Mouse (Mus musculus) cerebral cortex, adult 2 months (tissue): ENCODE results near the gene Acoxl.

ENCODE experiments used
- WGBS: fragments of 180-500 bp; shearing (Covaris S2); methylation state at CpG from one replicate; pipeline ENCODE4 v1.1.7; 2018; 5-methylcytosine and 5-hydroxymethylcytosine counted together

Gene Acoxl

DNA sequence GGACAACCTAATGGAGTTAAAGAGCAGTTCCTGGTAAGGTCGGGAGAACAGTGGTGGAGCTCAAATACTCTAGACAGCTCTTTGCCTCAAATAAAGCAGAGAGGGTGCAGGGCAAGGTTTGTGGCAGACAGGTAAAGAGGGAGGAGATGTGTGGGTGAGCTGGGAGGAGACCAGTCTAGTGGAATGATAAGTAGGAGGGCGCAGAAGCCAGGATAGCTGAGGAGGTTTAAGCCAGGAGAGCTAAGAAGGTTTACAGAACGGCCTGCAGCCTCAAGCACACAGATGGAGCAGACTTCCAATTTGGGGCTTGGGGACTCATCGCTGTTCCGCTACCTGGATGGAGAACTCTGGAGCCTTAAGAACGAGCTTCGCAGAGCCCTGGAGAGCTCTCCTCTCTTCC, at the start of gene Acoxl:
Gene Acoxl, plus strand, starts transcription at position 301 of the 400 bp plus-strand sequence.
- WGBS, result 80% methylated on average over 7 of the region's 7 CpGs

DNA sequence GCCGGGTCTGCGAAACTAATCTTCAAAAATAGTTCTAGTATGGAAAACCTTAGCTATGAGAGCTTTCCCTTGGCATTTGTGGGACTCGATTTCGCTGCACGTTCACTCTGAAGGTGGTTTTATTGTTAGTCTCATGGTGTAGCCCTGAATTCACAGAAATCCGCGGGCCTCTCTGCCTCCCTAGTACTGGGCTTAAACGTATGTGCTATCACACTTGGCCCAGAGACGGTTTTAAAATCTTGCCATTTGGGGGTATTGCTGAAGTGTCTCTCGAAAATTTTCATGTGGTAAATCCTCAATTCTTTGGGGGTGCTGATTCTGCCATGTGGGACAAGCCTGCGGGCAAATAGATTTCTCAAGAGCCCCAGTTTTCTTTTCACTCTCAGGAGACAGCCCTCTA, 49.5 kb upstream of the Acoxl start:
- WGBS, result 4% methylated on average over 11 of the region's 11 CpGs

DNA sequence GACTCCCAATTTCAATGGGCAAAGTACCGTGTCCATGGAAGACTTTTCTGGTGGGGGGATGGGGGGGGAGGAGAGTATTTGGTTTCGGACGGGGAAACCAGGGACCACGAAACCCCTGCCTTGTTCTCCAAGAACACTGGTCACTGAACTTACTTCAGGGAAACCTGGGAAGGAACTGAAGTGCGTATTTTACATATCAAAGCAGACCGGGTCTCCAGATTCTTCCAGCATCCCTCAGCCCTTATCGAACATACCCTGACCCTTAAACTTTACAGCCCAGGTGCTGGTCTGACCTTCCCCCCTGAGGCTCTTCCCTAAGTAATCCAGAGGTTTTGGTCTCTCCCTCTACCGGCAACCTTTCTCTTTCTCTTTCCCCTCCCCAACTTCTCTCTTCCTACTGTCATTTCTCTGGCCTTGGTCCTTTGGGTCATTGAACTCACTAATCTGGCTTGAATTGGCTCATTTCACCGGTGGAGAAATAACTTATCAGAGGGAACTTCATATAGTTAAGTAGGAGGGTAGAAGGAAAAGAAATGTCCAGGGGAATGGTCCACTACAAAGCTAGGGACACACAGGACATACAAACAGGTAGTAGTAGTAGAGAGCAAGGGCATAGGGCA, 48.9 kb upstream of the Acoxl start:
- WGBS, result 31% methylated on average over 9 of the region's 9 CpGs

DNA sequence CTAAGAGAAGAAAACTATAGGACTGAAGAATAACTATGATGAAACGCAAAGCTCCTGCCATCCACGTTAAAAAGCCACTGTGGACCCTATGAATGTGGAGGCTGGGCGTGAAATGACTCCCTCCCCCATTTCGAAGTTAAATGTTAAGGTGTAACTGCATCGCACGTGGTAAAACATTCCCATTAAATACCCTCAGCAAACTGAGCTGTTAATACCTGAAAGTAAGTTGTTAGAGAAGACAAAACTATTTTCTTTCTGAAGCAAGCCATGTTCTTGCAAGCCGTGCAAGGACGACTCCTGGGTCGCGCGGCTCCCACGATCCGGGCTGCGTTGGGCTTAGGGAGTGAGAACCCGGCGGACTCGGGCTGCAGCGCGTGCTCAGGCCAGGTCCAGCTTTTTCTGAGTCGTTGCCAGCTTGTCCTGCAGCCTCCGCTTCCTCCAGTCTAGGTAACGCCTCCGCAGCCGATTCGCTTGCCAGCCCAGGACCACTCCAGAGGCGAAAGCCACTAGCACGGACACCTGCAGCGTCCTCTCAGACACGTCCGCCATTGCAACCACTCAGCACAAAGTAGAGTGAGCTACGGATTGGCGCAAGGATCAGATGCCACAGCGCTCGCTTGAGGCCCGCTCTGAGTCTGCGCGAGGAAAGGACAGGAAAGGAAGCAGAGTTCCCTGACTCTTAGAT, 46.6 kb upstream of the Acoxl start, which contains the start of gene Mtln:
Gene Mtln, minus strand, starts transcription at position 570 of the 685 bp plus-strand sequence.
- WGBS, result 1% methylated on average over 37 of the region's 37 CpGs

DNA sequence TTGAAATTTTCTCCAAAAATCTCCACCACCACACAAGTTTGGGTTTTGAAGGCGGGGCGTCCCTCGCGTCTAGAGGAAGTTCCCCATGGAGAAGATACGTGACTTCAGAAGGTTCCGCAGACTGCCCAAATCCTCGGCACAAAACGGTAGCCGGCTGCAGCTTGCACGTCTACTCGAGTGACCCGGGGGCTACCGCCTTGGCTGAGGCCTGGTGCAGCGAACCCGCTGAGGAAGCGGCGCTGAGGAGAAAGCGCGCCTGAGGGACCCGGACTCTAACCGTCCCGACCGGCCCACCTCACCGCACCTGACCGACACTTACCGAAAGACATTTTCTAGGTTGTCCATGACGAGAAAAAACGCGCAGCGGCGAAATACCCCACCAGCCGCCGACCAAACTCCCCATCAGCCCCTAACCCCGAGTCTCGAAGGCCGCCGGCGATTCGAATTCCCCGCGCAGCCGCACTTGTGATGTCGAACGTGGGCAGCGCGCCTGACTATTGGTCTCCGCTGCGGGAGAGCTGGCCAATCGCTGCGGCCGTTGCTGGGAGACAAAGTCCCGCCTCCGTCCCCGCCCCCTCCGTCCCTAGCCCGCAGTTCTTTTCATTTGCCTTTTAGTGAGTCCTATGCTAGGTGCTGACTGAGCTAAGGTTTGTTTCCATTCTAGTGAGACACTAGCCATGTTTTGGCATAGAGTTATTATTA, 7.1 kb upstream of the Acoxl start, which contains the start of gene Bub1:
Gene Bub1, minus strand, starts transcription at position 465 of the 702 bp plus-strand sequence.
- whole genome bisulfite sequencing, result under 1% methylated on average over 56 of the region's 56 CpGs

DNA sequence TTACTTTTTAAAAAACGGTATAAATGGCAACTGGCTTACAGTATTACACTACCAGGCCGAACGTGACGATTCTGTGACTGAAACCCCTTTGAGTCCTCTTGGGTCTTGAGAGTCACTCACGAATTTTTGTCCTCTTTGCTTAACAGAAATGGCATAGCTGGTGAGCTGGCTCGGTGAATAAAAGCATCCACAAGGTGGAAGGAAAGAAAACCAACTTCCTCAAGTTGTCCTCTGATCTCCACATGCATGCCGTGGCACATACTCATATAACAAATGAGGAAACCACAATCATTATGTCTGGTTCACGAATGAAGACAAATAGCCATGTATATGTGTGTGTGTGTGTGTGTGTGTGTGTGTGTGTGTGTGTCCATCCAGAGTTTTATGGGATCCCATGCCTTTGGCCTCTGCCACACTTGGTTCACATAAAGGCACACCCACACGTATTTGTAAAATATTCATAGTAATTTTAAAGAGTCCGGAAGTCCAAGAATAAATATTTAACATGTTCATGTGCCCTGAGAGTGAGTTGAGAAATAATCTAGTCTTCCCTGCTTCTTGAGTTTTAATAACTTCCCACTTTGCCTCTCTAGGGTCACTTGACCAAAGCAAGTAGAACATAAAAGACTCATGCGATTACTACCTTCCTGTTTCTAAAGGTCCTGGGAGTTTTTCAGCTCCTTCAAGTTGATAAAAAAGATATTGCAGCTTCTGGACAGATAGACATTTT, 6.4 kb upstream of the Acoxl start:
- 30% methylated on average over 11 of the region's 11 CpGs for WGBS

DNA sequence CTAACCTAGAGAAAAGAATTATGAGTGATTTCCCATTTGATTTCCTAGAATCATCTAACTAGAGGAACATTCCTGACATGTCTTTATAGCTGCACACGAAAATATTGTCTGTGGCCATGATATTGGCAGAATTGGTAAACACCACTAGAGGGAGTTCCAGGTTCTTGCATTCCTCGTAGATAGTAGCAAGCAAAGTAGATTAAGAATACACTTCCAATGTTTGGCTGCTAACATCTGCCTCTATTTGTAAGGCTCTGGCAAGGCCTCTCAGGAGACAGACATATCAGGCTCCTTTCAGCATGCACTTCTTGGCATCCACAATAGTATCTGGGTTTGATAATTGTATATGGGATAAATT, 5.9 kb upstream of the Acoxl start:
- WGBS, result 14% methylated on average over 2 of the region's 2 CpGs

DNA sequence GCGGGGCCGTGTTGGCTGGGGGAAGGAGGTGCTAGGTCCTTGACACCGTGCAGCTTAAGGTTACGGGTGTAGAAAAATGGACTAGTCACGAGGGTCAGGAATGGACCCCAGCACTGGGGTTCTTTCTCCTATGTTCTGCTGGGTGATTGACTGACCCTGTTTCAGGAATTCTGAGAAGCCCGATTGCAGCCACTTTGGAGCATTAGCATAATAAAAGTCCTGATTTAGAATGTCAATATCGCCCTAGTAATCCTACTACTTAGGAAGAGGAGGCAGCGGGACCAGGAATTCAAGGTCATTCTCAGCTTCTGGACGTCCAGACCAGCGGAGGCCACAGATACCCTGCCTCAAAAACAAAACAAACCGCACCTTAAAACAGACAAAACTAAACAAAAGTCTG, 749 bp downstream of the Acoxl start:
- WGBS, result 32% methylated on average over 11 of the region's 11 CpGs

DNA sequence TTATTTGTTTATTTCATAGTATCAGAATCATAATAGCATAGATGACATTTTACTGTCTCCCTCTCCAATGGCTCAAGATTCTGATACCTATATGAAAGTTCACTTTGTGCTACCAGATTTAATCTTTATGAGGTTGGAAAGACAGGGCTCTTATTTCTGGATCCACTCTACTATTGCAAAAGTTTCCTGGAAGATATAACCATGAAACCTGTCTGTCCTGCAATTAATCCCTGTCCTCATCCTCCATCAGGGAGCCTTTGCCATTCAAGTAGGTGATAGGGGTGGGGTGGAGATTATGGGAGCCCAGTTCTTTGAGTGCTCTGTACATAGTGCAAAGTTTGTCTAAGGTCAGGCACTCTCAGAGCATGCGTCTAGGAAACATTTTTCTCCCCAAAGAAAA, 2.7 kb downstream of the Acoxl start:
- 88% methylated on average over 1 of the region's 1 CpGs for WGBS

DNA sequence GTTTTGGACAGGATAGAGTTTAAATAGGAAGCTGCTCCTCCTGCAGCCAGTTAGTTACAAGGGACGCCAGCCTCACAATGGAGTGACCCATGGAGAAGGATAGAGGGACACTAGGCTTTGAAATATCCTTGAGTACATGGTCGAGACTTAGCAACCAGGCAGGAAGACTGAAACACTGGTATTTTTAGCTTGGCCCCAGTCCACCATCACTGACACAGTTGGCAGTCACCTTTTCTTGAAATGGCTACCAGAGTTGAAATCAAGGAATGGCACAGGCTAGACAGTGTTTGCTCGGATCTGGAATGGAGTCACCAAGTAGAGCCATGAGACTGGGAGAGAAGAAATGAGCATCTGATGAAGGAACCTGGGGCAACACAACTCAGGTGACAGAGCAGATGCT, 3.7 kb downstream of the Acoxl start:
- WGBS, result 65% methylated on average over 3 of the region's 3 CpGs

DNA sequence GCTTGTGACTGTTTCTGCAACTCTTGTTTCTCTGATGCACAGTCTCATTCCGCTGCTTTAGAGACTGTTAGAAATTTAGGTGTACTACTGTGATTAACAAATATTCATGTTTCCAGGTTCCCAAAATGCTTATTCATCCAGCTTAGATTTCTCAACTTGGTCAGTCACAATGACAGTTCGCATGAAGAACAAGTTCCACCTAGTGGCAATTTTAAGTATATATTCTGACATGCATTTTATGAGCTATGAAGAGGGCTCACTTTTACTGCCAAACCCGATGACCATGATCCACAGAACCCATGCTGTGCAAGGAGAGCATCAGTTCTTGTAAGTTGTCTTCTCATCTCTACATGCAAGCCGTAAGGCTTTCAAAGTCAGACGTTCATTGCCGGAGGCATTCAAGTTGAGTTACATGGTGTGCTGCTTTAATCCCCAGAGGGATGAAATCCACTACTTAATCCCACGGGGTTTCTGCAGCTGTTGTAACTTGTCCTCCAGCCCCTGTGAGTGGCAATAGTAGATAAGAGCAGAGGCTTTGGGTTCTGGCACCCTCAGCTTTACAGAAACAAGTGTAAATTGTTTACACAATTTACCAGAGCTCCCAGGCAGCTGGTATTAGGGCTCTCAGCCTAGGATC, 6.8 kb downstream of the Acoxl start:
- WGBS, result 50% methylated on average over 7 of the region's 7 CpGs

DNA sequence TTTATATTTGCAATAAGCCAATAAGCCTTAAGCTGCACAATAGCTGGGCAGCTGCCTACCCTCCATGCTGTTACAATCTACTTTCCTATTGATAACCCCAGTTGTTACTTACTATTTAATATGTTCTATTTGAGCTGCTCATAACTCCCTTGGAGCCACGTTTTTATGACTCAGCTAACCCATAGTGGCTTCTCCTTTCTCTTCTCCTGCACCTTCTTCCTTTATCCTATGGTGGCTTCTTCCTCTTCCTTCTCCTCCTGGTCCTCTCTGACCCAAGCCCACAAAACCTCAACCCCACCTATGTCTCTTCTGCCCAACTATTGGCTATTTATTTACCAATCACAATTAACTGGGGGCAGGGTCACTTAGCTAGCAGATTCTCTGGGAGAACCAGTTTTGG, 7.9 kb downstream of the Acoxl start:
- WGBS, result 26% methylated on average over 1 of the region's 1 CpGs

DNA sequence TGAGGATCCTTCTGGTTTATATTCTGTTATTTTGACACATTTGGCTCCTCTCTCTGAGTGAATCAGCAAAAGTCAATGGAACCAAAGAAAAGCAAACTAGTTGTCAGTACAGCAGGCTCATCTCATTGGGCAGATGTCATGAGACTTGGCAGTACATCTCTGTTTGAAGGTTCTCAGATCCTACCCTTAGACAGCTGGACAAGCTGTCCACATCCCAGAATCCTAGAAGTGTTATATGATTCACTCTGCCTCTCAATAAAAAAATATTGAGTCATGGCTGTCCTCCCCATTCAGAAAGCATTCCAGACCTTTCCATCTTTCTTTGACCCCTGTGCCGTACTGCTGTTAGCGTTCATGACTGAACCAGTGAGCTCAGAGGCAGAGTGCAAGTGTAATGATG, 11.7 kb downstream of the Acoxl start:
- 95% methylated on average over 2 of the region's 2 CpGs for WGBS

DNA sequence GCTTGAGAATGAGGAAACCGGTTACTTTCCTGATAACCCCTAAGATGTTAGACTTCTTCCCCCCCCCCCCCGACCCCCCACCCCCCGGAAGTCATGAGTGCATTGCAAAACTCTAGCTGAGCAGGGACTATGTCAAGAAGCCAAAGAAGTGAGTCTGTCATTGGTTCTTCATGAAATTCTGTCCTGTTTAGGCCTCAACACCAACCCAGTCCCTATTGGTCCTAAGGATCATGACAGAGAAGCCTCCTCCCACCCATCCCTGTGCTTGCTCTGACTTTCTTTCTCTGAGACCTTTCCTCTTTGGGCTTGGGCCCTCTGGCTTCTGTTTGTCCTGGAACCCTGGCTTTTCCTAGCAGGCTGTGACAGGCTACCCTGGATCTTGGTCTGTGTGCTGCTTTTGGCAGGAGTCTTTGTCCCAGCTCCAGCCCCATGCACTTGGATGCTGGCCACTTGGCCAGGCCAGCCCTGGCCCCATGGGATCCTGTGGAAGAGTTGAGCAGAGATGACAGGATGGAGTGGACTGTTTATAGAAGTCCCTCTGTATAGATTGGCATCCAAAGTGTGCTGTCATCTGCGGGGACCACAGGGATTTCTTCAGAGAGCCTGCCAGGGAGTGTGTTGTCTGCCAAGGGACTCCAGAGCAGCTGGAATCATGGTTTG, 15.8 kb downstream of the Acoxl start:
- WGBS, result 48% methylated on average over 4 of the region's 4 CpGs

DNA sequence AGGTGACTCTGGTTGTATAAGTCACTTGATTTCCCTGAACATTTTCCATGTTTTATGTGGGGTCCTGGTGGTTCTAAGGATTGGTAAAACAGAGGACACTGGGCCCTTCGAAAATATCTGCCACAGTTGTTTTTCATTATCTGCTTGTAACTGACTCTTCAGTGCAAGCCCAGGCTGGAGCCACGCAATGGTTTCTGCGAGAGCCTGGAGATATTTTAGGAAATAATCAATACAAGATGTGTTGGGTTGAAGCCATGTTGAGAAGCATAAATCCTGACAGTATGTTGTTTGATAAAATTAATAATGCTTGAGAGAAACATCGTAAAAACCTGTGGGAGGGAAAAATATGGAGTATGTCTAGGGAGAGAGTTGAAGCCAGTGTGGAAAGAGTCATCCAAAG, 25.7 kb downstream of the Acoxl start:
- 85% methylated on average over 4 of the region's 4 CpGs for WGBS

DNA sequence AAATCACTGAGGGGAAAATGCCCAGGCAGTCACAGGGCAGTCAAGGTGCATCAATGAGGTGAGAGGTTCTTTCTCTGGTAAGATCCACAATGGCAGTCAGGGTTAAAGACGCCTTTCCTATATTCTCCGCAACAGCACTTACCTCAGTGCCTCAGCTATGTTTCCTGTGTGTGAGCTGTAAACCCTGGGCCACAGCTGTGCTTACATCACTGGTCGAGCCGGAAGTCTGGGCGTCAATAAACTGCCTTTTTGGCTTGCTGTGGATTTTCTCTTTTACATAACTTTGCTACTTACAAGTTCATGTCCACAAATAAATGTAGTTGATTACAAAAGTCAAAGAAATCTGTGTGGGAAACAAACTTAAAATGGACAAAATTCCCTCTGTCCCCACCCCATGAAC, 42.4 kb downstream of the Acoxl start:
- 90% methylated on average over 5 of the region's 5 CpGs for WGBS

DNA sequence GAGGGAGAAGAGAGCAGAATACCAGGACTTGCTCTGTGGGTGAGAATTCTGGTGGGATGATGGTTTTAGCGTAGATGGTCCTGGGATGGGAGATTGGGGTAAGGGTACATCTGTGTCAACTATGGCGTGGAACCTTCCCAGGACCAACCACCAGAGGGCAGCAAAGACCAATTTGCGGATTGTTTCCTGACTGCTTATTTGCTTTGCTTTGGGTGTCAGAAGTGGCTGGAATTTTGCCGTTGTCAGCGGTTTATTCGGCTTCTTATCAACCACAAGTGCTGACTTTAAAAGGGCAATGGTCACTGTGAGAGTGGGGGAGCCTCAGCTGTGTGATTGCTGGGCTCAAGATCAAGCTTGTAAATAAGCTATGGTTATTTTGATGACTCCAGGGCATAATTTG, 50.8 kb downstream of the Acoxl start:
- under 1% methylated on average over 6 of the region's 6 CpGs for WGBS

DNA sequence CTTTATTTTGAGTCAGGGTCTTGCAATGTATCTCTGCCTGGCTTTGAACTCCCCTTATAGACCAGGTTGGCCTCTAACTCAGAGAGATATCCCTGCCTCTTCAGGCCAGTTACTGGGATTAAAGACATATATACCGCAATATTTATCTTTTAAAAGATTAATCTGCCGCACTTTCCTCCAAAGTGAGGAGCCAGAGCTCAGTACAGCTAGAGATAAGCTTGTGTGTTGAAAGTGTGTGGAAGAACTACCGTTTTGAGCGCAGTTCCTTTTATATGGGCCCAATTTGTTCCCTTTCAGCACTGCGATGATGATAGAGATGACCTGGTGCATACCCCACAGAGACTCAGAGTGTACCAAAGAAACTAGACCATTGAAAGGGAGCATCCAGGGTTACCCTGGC, 51.3 kb downstream of the Acoxl start:
- 84% methylated on average over 5 of the region's 5 CpGs for WGBS

DNA sequence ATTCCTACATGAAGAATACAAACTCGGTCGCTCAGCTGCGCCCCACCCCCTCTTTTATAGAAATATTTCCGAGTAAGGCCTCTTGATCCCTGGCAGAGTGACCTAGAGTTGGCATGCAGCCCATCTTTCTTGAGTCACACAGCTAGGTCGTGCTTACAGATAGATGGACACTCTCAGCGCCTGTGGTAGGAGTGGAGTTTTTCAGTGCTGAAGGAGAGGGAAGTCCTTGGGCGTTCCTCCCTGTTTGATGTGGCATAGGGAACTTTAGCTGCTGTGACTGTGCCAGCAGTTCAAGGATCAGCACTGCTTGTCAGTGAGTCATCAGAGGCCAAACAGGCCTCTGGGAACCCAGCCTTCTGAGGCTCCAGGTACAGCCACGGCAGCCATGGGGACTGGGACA, 51.9 kb downstream of the Acoxl start:
- 70% methylated on average over 8 of the region's 8 CpGs for WGBS

DNA sequence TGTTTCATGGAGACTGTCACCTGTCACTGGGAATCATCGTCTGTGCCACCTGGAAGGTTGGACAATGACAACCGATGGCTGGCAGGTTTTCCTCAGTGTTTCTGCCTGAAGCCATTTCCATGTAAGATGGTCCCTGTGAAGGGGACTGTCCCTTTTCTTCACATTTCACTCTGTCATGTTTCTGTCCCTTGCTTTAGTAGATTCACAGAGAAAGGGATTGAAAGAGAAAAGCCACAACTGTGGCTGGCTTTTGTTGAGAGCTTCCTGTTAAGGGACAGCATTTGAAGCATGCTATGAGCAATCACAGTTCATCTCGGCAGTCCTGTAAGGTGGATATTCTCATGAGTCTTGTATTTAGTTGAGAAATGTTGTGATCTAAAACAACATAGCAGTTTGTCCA, 52.4 kb downstream of the Acoxl start:
- WGBS, result 95% methylated on average over 3 of the region's 3 CpGs

DNA sequence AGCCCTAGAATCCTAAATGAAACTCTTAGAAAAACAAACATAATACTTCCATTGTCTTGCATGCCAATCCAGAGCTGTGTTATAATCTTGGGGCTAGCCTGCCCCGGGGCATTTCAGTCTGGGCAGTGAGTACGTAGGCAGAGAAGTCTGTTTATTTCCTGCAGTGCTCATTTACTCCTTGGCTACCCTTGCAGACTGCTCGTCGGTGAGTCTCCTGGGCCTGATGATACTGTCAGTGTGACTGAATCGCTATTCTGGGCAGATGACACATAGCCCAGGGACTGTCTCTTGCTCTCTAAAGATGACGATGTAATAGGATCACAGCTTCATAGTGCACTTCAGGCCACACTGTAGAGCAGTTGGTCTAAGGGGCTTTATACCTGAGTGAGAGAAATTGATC, 56.2 kb downstream of the Acoxl start:
- WGBS, result 23% methylated on average over 6 of the region's 6 CpGs
